Mouse (Mus musculus) Patski (cell line): ENCODE data around the gene Gm4175. TPM values are rescaled to one million over a fixed set of nuclear protein-coding genes. Genes with fewer than 3 reads are reported as not detected.
"Not testable (repeated sequence)": the region's sequence is repeated elsewhere in the genome, so short reads cannot be mapped to it uniquely, and the experiment has no call there.

Experiments used
- ATAC-seq: fragments of 100-300 bp; one replicate; pipeline ENCODE4 v1.8.0; 2021
- CTCF ChIA-PET: fragments of 350-600 bp; sonication (Branson Sonifier 250); formaldehyde crosslinking; loops from one replicate; lab custom pipeline; 2022; ENCODE audit warnings: inconsistent platforms; lab: Charles Lee
- POLR2A ChIA-PET: fragments of 350-600 bp; sonication (Branson Sonifier 250); formaldehyde crosslinking; loops from one replicate; lab custom pipeline; 2022; ENCODE audit warnings: antibody characterized with exemption, inconsistent platforms; lab: Charles Lee
- DNase-seq: peaks from one replicate; pipeline ENCODE4 v3.0.0-alpha.2; 2011; ENCODE audit warnings: low read depth, low spot score
- H3K27me3 ChIP-seq: fragments of 371-371 bp; one replicate; pipeline ENCODE4 v1.5.1; 2021
- in situ Hi-C: fragments of 300-500 bp; cut with MboI; formaldehyde crosslinking; loops from 3 replicates; pipeline ENCODE4 v1.11.1; 2018; ENCODE audit warnings: low pct_unique_long_range_greater_than_20kb, mixed read lengths
- polyA plus RNA-seq: library from polyadenylated mRNA; unstranded; gene quantifications from one replicate; pipeline ENCODE4 v1.2.3, GENCODE M21; 2021

Gm4175 gene
- not detected for polyA plus RNA-seq

- H3K27me3 ChIP-seq, ATAC-seq, in situ Hi-C loops, DNase-seq, POLR2A ChIA-PET, CTCF ChIA-PET: not testable (repeated sequence)
These were observed at the start of gene Gm4175 for GRCm38 (mm10) chr7:21761375-21761774. Gm4175 (minus strand) TSS chr7:21761475.

- H3K27me3 ChIP-seq, POLR2A ChIA-PET, CTCF ChIA-PET, in situ Hi-C loops, DNase-seq, ATAC-seq: not testable (repeated sequence)
These were observed 35.4 kb upstream of the Gm4175 start, which contains the start of gene Gm4177 for GRCm38 (mm10) chr7:21796628-21797027. Gm4177 (minus strand) TSS chr7:21796728.

Other genes starting within 250 kb of the Gm4175 start
- not detected for gene Vmn1r130, start 249.7 kb downstream of the Gm4175 start, polyA plus RNA-seq
- not detected for gene Vmn1r131, start 215.4 kb downstream of the Gm4175 start, polyA plus RNA-seq
- not detected for gene Vmn1r132, start 147.4 kb downstream of the Gm4175 start, polyA plus RNA-seq
- not detected for gene Gm4177, start 35.3 kb upstream of the Gm4175 start, polyA plus RNA-seq
- gene Vmn1r135, start 70.9 kb upstream of the Gm4175 start, polyA plus RNA-seq: not detected
- gene Gm5725, start 82.8 kb upstream of the Gm4175 start, polyA plus RNA-seq: not detected
- gene Gm5891, start 159.8 kb upstream of the Gm4175 start, polyA plus RNA-seq: not detected
- gene Vmn1r137, start 233.1 kb upstream of the Gm4175 start, polyA plus RNA-seq: not detected